Mouse (Mus musculus): ENCODE measurements at regions not wholly inside any gene's neighbourhood (a gene's known extent, or its start where the extent isn't known, plus 50 kb on each side); places are given as distances from the start of the nearest gene placed in this dataset.
"Not testable (repeated sequence)": the region's sequence is repeated elsewhere in the genome, so short reads cannot be mapped to it uniquely, and the experiment has no call there.

DNA sequence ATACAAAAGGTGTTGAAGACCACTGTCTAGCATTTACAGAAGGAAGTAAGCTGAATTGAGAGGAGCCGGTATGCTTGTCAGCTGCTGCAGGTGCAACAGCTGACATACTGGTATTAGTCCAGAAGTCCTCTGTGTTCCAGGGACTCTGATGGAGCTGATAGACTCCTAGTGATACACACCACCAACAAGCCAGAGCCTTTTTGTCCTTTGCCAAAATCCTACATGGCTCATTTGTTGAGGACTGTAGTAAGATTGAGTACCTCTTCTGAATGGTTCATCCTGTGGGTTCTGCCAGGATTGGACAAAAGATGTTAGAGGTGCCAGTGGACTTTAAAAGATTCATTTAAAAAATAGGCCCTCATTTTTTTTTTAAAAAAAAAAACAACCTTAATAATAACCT, 129.4 kb upstream of the Tmem185a start:
- DNase-seq (ENCODE audit: low read depth, low spot score), result no peak

- peak; percentile 9 for DNase-seq (ENCODE audit: low read depth, low spot score)
Observed at GRCm38 (mm10) chrX:70582344-70582743, 105.4 kb upstream of the Tmem185a start.

DNA sequence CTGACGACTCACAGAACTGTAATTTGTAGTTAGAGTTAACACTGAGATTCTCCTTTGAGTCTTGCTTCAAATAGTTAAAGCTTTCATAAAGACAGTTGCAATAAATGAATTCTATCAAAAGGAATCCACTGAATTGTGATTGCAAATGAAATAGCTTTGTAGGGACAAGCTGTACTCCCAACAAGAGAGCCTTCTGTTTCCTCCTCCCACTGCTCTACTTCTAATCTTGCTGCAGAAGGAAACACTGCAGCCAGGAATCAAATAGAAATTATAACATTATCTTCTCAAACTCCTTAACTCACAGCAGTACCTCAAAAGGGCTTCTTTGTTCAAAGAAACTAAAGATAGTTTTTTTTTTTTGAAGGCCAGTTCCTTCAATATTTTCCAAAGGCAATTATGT, 103.2 kb upstream of the Tmem185a start:
- no peak for DNase-seq (ENCODE audit: low read depth, low spot score)

GRCm38 (mm10) chrX:70574243-70574642, 97.3 kb upstream of the Tmem185a start:
- not testable (repeated sequence) for DNase-seq (ENCODE audit: low read depth, low spot score)

GRCm38 (mm10) chrX:70570586-70570985, 93.6 kb upstream of the Tmem185a start:
- DNase-seq (ENCODE audit: low read depth, low spot score), result not testable (repeated sequence)

DNA sequence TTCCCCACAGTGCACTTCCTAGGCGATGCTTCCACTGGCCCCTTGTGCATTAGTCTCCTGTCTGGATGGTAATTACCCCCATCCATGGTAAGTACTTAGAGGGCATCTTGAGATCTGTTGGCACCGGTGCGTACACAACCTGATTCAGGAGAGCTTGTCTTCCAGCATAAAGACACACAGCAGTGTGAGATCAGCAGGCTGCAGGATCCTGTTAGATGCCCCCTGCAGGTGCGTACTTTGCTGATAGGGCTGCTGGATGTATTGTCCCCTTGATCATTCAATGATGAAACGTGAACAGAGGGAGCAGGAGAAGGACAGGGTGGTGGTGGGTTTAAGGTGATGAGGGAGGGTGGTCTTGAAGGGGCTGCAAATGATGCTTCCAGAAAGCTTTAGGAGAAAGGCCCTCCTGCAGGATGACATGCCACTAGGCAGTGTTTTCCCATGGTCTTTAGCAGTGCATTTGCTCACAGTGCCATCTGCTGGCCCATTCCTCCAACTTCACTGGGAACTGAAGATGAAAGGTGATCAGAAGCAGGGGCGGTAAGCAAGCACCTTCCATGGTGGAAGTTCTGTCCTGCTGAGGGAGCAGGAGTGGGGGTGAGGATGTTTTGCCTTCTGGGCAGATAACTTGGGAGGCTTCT, 92.5 kb upstream of the Tmem185a start:
- DNase-seq (ENCODE audit: low read depth, low spot score), result not testable (repeated sequence)
